Comparison of ENCODE assay signal across 10 mouse cellular contexts in genomic region chr8:80896026-80896425, GRCm38 (mm10). TPM values are rescaled to one million over a fixed set of nuclear protein-coding genes. Genes with fewer than 3 reads are reported as not detected.
A peak's percentile ranks its signal among the peaks of the same experiment; 100 is the strongest.
DNase-seq lines count a peak whose midpoint lies in the region; ATAC-seq and TF ChIP-seq lines count a peak whose summit lies in the region.
"Had no signal": no experiment of that assay in that cellular context is flagged by ENCODE, and none has a peak within 500 bp of the region (broad histone marks: within the 10 kb centered on the region; RNA-seq: fewer than 3 reads in every experiment).

No protein-coding gene starts in this region.

- 80% methylated on average over 5 of the region's 5 CpGs for WGBS in hindbrain, embryonic 15.5 days
- 79% methylated on average over 5 of the region's 5 CpGs for WGBS in hindbrain, embryonic 12.5 days
- WGBS in lung, postnatal 0 days = 53% methylated on average over 5 of the region's 5 CpGs
- WGBS in embryonic facial prominence, embryonic 14.5 days = 56% methylated on average over 5 of the region's 5 CpGs
- WGBS in limb, embryonic 15.5 days = 44% methylated on average over 5 of the region's 5 CpGs

- no peak for TF ChIP-seq CTCF in lung, postnatal 0 days (IDR thresholded peaks at IDR 0.05)

- peak; percentile 27 for DNase-seq in lung, postnatal 0 days (ENCODE audit: low spot score)
- no peak for DNase-seq in lung, postnatal 4 days
- no peak for DNase-seq in embryonic facial prominence, embryonic 14.5 days (ENCODE audit: low spot score)
- no peak for DNase-seq in cerebellum, postnatal 36 days
- DNase-seq: cerebellum, adult 18-20 months; kidney, adult 8-10 months had no signal

- no peak for TF ChIP-seq EP300 in lung, postnatal 0 days (IDR thresholded peaks at IDR 0.05)

- H3K9me3 ChIP-seq in hindbrain, embryonic 15.5 days = no peaks in the 10 kb centered on the region
- H3K9me3 ChIP-seq in hindbrain, embryonic 12.5 days (replicated peaks) = no peaks in the 10 kb centered on the region
- no peaks in the 10 kb centered on the region for H3K9me3 ChIP-seq in lung, postnatal 0 days (ENCODE audit: low read length)
- no peaks in the 10 kb centered on the region for H3K9me3 ChIP-seq in embryonic facial prominence, embryonic 14.5 days (ENCODE audit: control insufficient read depth, low read length)
- H3K9me3 ChIP-seq in limb, embryonic 15.5 days = no peaks in the 10 kb centered on the region

- H3K4me2 ChIP-seq in hindbrain, embryonic 15.5 days = no peak overlapping the region
- no peak overlapping the region for H3K4me2 ChIP-seq in hindbrain, embryonic 12.5 days (replicated peaks)
- no peak overlapping the region; the same call in 1 of the 2 replicates for H3K4me2 ChIP-seq in lung, postnatal 0 days (replicated peaks; ENCODE audit: low read depth, low read length)
- 0 out of 2 replicates have a peak overlapping the region, but pooled peaks have one; percentile 45 for H3K4me2 ChIP-seq in embryonic facial prominence, embryonic 14.5 days (ENCODE audit: low read depth, low read length)
- H3K4me2 ChIP-seq in limb, embryonic 15.5 days = peak overlapping the region; percentile 34; the same call in 1 of the 2 replicates

- no peaks in the 10 kb centered on the region for H3K4me1 ChIP-seq in hindbrain, embryonic 15.5 days (replicated peaks)
- no peaks in the 10 kb centered on the region for H3K4me1 ChIP-seq in hindbrain, embryonic 12.5 days
- H3K4me1 ChIP-seq in lung, postnatal 0 days (ENCODE audit: insufficient read depth, low read depth, low read length) = no peaks in the 10 kb centered on the region
- H3K4me1 ChIP-seq in embryonic facial prominence, embryonic 14.5 days (ENCODE audit: control insufficient read depth, insufficient read depth, low read length) = peaks cover 9% of the 10 kb centered on the region; the same call in 1 of the 2 replicates
- peaks cover 18% of the 10 kb centered on the region for H3K4me1 ChIP-seq in limb, embryonic 15.5 days

- H3K27me3 ChIP-seq in hindbrain, embryonic 15.5 days = no peaks in the 10 kb centered on the region
- H3K27me3 ChIP-seq in hindbrain, embryonic 12.5 days = no peaks in the 10 kb centered on the region
- H3K27me3 ChIP-seq in lung, postnatal 0 days (replicated peaks; ENCODE audit: insufficient read depth, low read length) = no peaks in the 10 kb centered on the region
- no peaks in the 10 kb centered on the region for H3K27me3 ChIP-seq in embryonic facial prominence, embryonic 14.5 days (replicated peaks; ENCODE audit: control insufficient read depth, insufficient read depth, low read length)
- H3K27me3 ChIP-seq in limb, embryonic 15.5 days = no peaks in the 10 kb centered on the region

- H3K9ac ChIP-seq in hindbrain, embryonic 15.5 days = no peak overlapping the region
- H3K9ac ChIP-seq in hindbrain, embryonic 12.5 days = no peak overlapping the region
- H3K9ac ChIP-seq in lung, postnatal 0 days (replicated peaks; ENCODE audit: low read depth) = no peak overlapping the region
- H3K9ac ChIP-seq in embryonic facial prominence, embryonic 14.5 days (ENCODE audit: low read depth, low read length) = no peak overlapping the region
- no peak overlapping the region for H3K9ac ChIP-seq in limb, embryonic 15.5 days
- H3K9ac ChIP-seq: forebrain, postnatal 0 days had no signal

- no peaks in the 10 kb centered on the region for H3K36me3 ChIP-seq in hindbrain, embryonic 15.5 days
- H3K36me3 ChIP-seq in hindbrain, embryonic 12.5 days = no peaks in the 10 kb centered on the region
- H3K36me3 ChIP-seq in lung, postnatal 0 days (ENCODE audit: insufficient read depth, low read length) = no peaks in the 10 kb centered on the region
- no peaks in the 10 kb centered on the region for H3K36me3 ChIP-seq in embryonic facial prominence, embryonic 14.5 days (ENCODE audit: control insufficient read depth, insufficient read depth, low read length)
- H3K36me3 ChIP-seq in limb, embryonic 15.5 days = no peaks in the 10 kb centered on the region

- no peak for ATAC-seq in hindbrain, embryonic 15.5 days (ENCODE audit: low FRiP score, low read depth)
- no peak for ATAC-seq in hindbrain, embryonic 12.5 days (ENCODE audit: low FRiP score)
- no peak for ATAC-seq in lung, postnatal 0 days
- no peak for ATAC-seq in embryonic facial prominence, embryonic 14.5 days (ENCODE audit: low read depth)
- ATAC-seq in limb, embryonic 15.5 days (ENCODE audit: insufficient number of reproducible peaks, low FRiP score, low TSS enrichment, low read depth) = no peak
- ATAC-seq: forebrain, postnatal 0 days had no signal

- peak overlapping the region; percentile 48; the same call in 1 of the 2 replicates for H3K27ac ChIP-seq in hindbrain, embryonic 15.5 days (replicated peaks)
- H3K27ac ChIP-seq in hindbrain, embryonic 12.5 days = no peak overlapping the region
- H3K27ac ChIP-seq in lung, postnatal 0 days (ENCODE audit: low read length) = peak overlapping the region; percentile 58; the same call in 1 of the 2 replicates
- H3K27ac ChIP-seq in embryonic facial prominence, embryonic 14.5 days (replicated peaks; ENCODE audit: low read depth, low read length) = peak overlapping the region; percentile 54
- H3K27ac ChIP-seq in limb, embryonic 15.5 days = peak overlapping the region; percentile 74

- no peak overlapping the region for H3K4me3 ChIP-seq in hindbrain, embryonic 15.5 days
- no peak overlapping the region for H3K4me3 ChIP-seq in hindbrain, embryonic 12.5 days
- no peak overlapping the region for H3K4me3 ChIP-seq in lung, postnatal 0 days (ENCODE audit: low read depth, low read length)
- H3K4me3 ChIP-seq in embryonic facial prominence, embryonic 14.5 days (ENCODE audit: low read depth, low read length) = no peak overlapping the region
- no peak overlapping the region for H3K4me3 ChIP-seq in limb, embryonic 15.5 days

RNA-seq across cellular contexts. Expression of gene Gab1, which starts 15.7 kb away (rescaled TPM):
- polyA plus RNA-seq in hindbrain, embryonic 15.5 days (2015; fragmentation: Nextera tagmentation; extraction: Ambion mirVana) = 10.9 and 14.0 TPM in 2 replicates
- 21.3 and 23.2 TPM in 2 replicates for polyA plus RNA-seq in hindbrain, embryonic 12.5 days (2016; fragmentation: Nextera tagmentation; extraction: Ambion mirVana)
- 16.9 and 18.9 TPM in 2 replicates for polyA plus RNA-seq in lung, postnatal 0 days (2015; fragmentation: Nextera tagmentation; extraction: Ambion mirVana)
- polyA plus RNA-seq in embryonic facial prominence, embryonic 14.5 days (2014; fragmentation: Nextera tagmentation; extraction: Ambion mirVana) = 30.3 and 34.8 TPM in 2 replicates
- polyA plus RNA-seq in limb, embryonic 15.5 days (2015; fragmentation: Nextera tagmentation; extraction: Ambion mirVana) = 24.9 and 25.6 TPM in 2 replicates

Comparison
In these comparisons a context has a peak if more than half of its experiments do, and no peak if none do; other contexts are left out.
1. H3K4me2 ChIP-seq: peak in embryonic facial prominence, embryonic 14.5 days (single experiment) and limb, embryonic 15.5 days (single experiment); none in hindbrain, embryonic 15.5 days (single experiment), hindbrain, embryonic 12.5 days (single experiment) and lung, postnatal 0 days (single experiment).